Mouse (Mus musculus) myocyte (in vitro differentiated cells): ENCODE measurements around the gene Zmynd19. TPM values are rescaled to one million over a fixed set of nuclear protein-coding genes. Genes with fewer than 3 reads are reported as not detected.

ENCODE experiments used
- H3K27me3 ChIP-seq: one replicate; pipeline ENCODE4 v1.6.1; 2011; ENCODE audit not compliant: control insufficient read depth, insufficient read depth, insufficient read length
- H3K36me3 ChIP-seq: one replicate; pipeline ENCODE4 v1.6.1; 2011; ENCODE audit not compliant: control insufficient read depth, insufficient read depth
- H3K4me2 ChIP-seq: one replicate; pipeline ENCODE4 v1.6.1; 2011; ENCODE audit warnings: low read depth, control low read depth
- H3K4me3 ChIP-seq: one replicate; pipeline ENCODE4 v1.5.1; 2011; ENCODE audit warnings: mild to moderate bottlenecking, control low read depth, moderate library complexity
- H3K79me2 ChIP-seq: one replicate; pipeline ENCODE4 v1.6.1; 2011; ENCODE audit not compliant: control insufficient read depth, insufficient read depth
- H3ac ChIP-seq: one replicate; pipeline ENCODE4 v1.6.1; 2011; ENCODE audit not compliant: control insufficient read depth, insufficient read length
- CEBPB ChIP-seq: IDR thresholded peaks from 2 replicates; pipeline ENCODE4 v1.6.1; 2011; ENCODE audit warnings: mild to moderate bottlenecking, moderate library complexity; ENCODE audit not compliant: poor library complexity, insufficient read depth, severe bottlenecking
- E2F4 ChIP-seq: IDR thresholded peaks from one replicate; pipeline ENCODE4 v1.6.1; 2011; ENCODE audit warnings: mild to moderate bottlenecking, control low read depth, moderate library complexity; ENCODE audit not compliant: insufficient read depth
- MAX ChIP-seq: IDR thresholded peaks from one replicate; pipeline ENCODE4 v1.6.1; 2011; ENCODE audit warnings: low read depth, mild to moderate bottlenecking, control low read depth
- MYOD1 ChIP-seq, 3 experiments: IDR thresholded peaks; one replicate each; pipeline ENCODE4 v1.6.1; 2011; ENCODE audit warnings: control low read depth in 2 of 3, low read depth in 2 of 3, mild to moderate bottlenecking in 2 of 3, moderate library complexity in 1 of 3; ENCODE audit not compliant: insufficient read length in 2 of 3, control insufficient read depth in 1 of 3
- MYOG ChIP-seq, 3 experiments: IDR thresholded peaks; one replicate each; pipeline ENCODE4 v1.6.1; 2011; ENCODE audit warnings: control low read depth in 2 of 3, low read depth in 2 of 3, mild to moderate bottlenecking in 2 of 3; ENCODE audit not compliant: insufficient read length in 2 of 3, control insufficient read depth in 1 of 3, insufficient read depth in 1 of 3
- POLR2A ChIP-seq: IDR thresholded peaks from one replicate; pipeline ENCODE4 v1.6.1; 2011; ENCODE audit warnings: low read depth, mild to moderate bottlenecking, control low read depth, moderate library complexity; ENCODE audit not compliant: insufficient read length
- POLR2AphosphoS2 ChIP-seq: IDR thresholded peaks from one replicate; pipeline ENCODE4 v1.6.1; 2011; ENCODE audit warnings: low read depth, control low read depth; ENCODE audit not compliant: insufficient read length
- REST ChIP-seq: IDR thresholded peaks from one replicate; pipeline ENCODE4 v1.6.1; 2011; ENCODE audit warnings: mild to moderate bottlenecking, control low read depth, moderate library complexity; ENCODE audit not compliant: insufficient read depth, insufficient read length
- SRF ChIP-seq: IDR thresholded peaks from one replicate; pipeline ENCODE4 v1.6.1; 2011; ENCODE audit warnings: low read depth; ENCODE audit not compliant: control insufficient read depth, insufficient read length
- TCF12 ChIP-seq: IDR thresholded peaks from one replicate; pipeline ENCODE4 v1.6.1; 2011; ENCODE audit warnings: mild to moderate bottlenecking, control low read depth; ENCODE audit not compliant: poor library complexity, insufficient read depth, severe bottlenecking
- TCF3 ChIP-seq: IDR thresholded peaks from one replicate; pipeline ENCODE4 v1.6.1; 2011; ENCODE audit warnings: low read depth, control low read depth; ENCODE audit not compliant: insufficient read length
- USF1 ChIP-seq: IDR thresholded peaks from one replicate; pipeline ENCODE4 v1.6.1; 2011; ENCODE audit warnings: low read depth, mild to moderate bottlenecking, control low read depth, moderate library complexity
- polyA plus RNA-seq: library from polyadenylated mRNA; unstranded; fragments of >200 nt; fragmentation: generic; extraction: Trizol; gene quantifications from one replicate; pipeline ENCODE4 v1.2.1, GENCODE M21; 2012; ENCODE audit warnings: missing spikeins

The Zmynd19 gene
- polyA plus RNA-seq, 1 experiment = 21.7 TPM

DNA sequence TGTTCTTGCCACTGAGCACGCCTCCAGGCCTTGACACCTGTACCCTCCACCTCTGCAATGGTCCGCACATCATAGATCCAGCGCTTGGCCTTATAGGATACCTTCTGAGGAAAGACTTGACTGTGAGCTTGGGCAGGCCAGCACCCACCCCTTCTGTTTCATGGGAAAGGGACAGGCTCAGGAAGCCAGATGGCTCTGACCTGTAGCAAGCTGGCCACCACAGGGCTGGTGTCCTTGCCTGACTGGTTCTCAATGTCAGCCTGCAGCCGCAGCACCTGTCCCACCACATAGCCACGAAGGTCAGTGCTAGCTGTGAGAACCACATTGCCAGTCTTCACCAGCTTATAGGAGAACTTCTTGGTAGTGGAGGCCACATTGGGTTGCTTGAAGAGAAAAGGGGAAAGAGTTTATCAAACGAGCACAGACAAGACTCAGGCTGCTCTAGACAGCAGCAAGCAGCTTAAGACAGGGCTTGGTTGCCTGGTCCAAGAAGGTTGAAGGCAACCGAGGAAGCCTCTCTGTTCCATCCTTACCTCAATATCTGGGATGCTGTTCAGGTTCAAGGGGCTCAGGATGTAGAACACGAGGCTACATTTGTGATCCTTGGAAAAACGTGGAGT lies 23.1 kb upstream of the Zmynd19 start:
- Histone ChIP-seq H3K27me3 (no peaks in the 10 kb centered on the region), H3ac (no peak overlapping the region), H3K36me3 (no peaks in the 10 kb centered on the region), H3K4me3 (no peak overlapping the region), H3K79me2 (no peaks in the 10 kb centered on the region), H3K4me2 (no peak overlapping the region)
- TF ChIP-seq TCF3 (no peak), MAX (no peak), TCF12 (no peak), CEBPB (no peak), MYOG (IDR thresholded peaks at IDR 0.05; ENCODE audit: control insufficient read depth in 1 of 3, insufficient read depth in 1 of 3, insufficient read length in 2 of 3, low read depth in 2 of 3) (no peak), E2F4 (no peak), REST (no peak), MYOD1 (IDR thresholded peaks at IDR 0.05; ENCODE audit: control insufficient read depth in 1 of 3, insufficient read length in 2 of 3, low read depth in 2 of 3) (no peak), SRF (no peak), POLR2AphosphoS2 (no peak)

DNA sequence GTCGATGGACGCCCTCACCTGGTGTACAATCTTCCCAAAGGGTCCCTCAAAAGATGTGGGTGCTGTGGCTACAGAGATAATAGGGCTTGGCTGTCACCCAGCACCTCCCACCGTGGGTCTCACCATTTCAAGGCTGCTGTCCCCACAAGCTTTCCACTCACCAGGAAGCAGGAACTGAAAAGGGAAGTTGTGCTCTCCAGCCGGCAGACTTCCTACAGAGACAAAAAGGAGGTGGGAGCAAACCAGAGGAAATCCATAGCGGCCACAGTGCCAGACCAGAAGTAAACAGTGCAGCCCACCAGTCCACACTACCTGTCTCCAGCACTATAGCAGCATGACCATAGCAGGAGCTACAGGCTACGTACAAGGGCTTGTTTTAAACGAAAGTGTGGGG lies 22.6 kb upstream of the Zmynd19 start:
- Histone ChIP-seq H3K79me2 (no peaks in the 10 kb centered on the region), H3K36me3 (no peaks in the 10 kb centered on the region), H3ac (no peak overlapping the region), H3K27me3 (no peaks in the 10 kb centered on the region), H3K4me3 (no peak overlapping the region), H3K4me2 (no peak overlapping the region)
- no peak for TF ChIP-seq CEBPB
- no peak for TF ChIP-seq POLR2AphosphoS2
- no peak for TF ChIP-seq MYOD1 (IDR thresholded peaks at IDR 0.05; ENCODE audit: control insufficient read depth in 1 of 3, insufficient read length in 2 of 3, low read depth in 2 of 3)
- TF ChIP-seq MAX = no peak
- no peak for TF ChIP-seq TCF3
- no peak for TF ChIP-seq TCF12
- no peak for TF ChIP-seq REST
- TF ChIP-seq POLR2A = no peak
- TF ChIP-seq USF1 = no peak
- TF ChIP-seq SRF = no peak
- no peak for TF ChIP-seq E2F4
- TF ChIP-seq MYOG (IDR thresholded peaks at IDR 0.05; ENCODE audit: control insufficient read depth in 1 of 3, insufficient read depth in 1 of 3, insufficient read length in 2 of 3, low read depth in 2 of 3) = no peak

DNA sequence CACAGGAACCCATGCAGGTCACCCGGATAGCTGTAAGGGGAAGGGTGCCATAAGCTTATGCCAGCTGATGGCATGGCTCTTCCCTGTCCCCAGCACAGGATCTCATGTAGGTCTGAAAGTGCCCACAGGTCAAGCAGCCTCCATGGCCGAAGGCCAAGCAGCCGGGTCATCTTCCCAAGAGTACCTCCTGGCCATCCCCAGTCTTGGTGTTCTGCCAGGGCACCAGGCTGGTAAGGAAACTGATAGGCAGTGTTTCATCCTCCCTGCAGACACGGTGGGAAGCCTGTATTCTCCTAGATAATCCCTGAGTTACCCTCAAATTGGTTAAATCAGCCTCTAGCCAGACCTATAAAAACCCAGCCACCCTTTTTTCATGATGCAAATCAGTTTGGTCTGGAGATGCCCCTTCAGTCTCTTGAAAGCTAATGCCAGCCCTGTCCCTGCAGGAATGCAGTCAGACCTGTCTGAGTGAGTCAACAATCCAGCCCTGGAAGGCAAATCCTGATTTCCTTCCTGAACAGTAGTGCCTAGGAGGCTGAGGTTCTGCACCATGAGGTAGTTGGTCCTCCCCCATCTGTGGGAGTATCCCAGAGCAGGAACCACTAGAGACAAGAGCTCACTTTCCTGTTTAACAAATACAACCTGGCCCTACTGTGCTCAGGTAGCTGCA lies 21.6 kb upstream of the Zmynd19 start:
- no peak overlapping the region for H3K4me3 ChIP-seq
- no peaks in the 10 kb centered on the region for H3K36me3 ChIP-seq
- H3K4me2 ChIP-seq = no peak overlapping the region
- TF ChIP-seq USF1 = no peak
- TF ChIP-seq TCF12 = no peak
- no peak for TF ChIP-seq CEBPB
- no peak for TF ChIP-seq MYOG (IDR thresholded peaks at IDR 0.05; ENCODE audit: control insufficient read depth in 1 of 3, insufficient read depth in 1 of 3, insufficient read length in 2 of 3, low read depth in 2 of 3)
- TF ChIP-seq POLR2A = no peak
- no peak for TF ChIP-seq POLR2AphosphoS2
- TF ChIP-seq MAX = no peak
- TF ChIP-seq SRF = no peak
- TF ChIP-seq E2F4 = no peak
- TF ChIP-seq REST = no peak
- no peaks in the 10 kb centered on the region for H3K27me3 ChIP-seq
- H3K79me2 ChIP-seq = no peaks in the 10 kb centered on the region
- H3ac ChIP-seq = no peak overlapping the region

DNA sequence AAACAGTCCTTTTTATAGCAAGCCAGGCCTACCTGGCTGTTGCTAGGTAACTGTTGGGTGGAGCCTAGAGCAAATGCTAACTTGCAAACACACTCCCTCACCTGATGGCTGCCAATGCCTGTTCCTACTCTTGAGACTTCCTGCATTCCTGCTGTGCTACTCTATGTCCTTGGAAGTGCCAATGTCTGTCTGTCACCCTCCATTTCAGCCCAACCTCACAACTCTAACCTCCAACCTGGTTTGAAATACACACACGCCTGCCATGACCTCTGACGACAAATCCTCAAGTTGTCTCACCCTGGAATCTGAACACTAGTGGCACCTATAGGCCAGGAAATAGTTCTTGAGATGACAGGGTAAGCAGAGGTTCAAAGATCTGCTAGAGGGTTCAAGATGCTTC lies 20.5 kb upstream of the Zmynd19 start:
- no peak for TF ChIP-seq TCF3
- H3K36me3 ChIP-seq = no peaks in the 10 kb centered on the region
- H3K79me2 ChIP-seq = no peaks in the 10 kb centered on the region
- H3K4me3 ChIP-seq = no peak overlapping the region
- no peaks in the 10 kb centered on the region for H3K27me3 ChIP-seq
- no peak overlapping the region for H3K4me2 ChIP-seq
- no peak overlapping the region for H3ac ChIP-seq

DNA sequence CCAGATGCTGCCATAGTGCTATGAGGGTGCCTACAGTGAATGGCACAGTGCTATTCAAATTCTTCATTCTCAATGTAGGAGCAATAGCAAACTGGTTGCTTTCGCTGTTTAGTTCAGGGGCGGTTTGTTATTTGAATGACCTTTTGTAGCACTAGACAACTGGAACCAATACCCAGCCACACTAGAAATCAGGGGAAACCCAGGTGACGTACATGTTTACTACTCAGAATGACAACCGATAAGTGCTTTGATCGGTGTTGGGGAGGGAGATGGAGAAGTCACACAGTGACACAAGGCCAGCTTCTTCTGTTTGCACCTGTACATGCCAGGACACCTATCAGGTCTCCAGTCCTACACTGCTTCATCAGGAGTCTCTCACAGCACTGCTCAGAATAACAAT lies 20.0 kb upstream of the Zmynd19 start:
- H3ac ChIP-seq = no peak overlapping the region
- H3K79me2 ChIP-seq = no peaks in the 10 kb centered on the region
- TF ChIP-seq SRF = no peak
- no peak for TF ChIP-seq TCF3
- TF ChIP-seq USF1 = no peak
- no peak for TF ChIP-seq MYOD1 (IDR thresholded peaks at IDR 0.05; ENCODE audit: control insufficient read depth in 1 of 3, insufficient read length in 2 of 3, low read depth in 2 of 3)
- no peak for TF ChIP-seq REST
- TF ChIP-seq E2F4 = no peak
- no peak for TF ChIP-seq MYOG (IDR thresholded peaks at IDR 0.05; ENCODE audit: control insufficient read depth in 1 of 3, insufficient read depth in 1 of 3, insufficient read length in 2 of 3, low read depth in 2 of 3)
- TF ChIP-seq MAX = no peak
- no peak for TF ChIP-seq POLR2AphosphoS2
- TF ChIP-seq TCF12 = no peak
- TF ChIP-seq POLR2A = no peak
- no peak for TF ChIP-seq CEBPB

More for the DNA sequence above, 20.0 kb upstream of the Zmynd19 start:
- Histone ChIP-seq H3K27me3 (no peaks in the 10 kb centered on the region), H3K4me3 (no peak overlapping the region), H3K4me2 (no peak overlapping the region), H3K36me3 (no peaks in the 10 kb centered on the region)
